Mouse (Mus musculus) kidney, embryonic 16.5 days (tissue): Measurements from ENCODE around the gene Trim45. TPM values are rescaled to one million over a fixed set of nuclear protein-coding genes. Genes with fewer than 3 reads are reported as not detected.

Experiments used
- ATAC-seq: fragments of 200-750 bp; cut with Nextera tagmentation; 2 replicates; pipeline ENCODE4 v1.8.0; 2017; ENCODE audit warnings: moderate TSS enrichment; ENCODE audit not compliant: low FRiP score, low TSS enrichment
- H3K27ac ChIP-seq: fragments of 300-500 bp; sonication (generic); 2 replicates; pipeline ENCODE4 v1.5.1; 2014; ENCODE audit warnings: low read length
- H3K27me3 ChIP-seq: fragments of 300-500 bp; sonication (generic); 2 replicates; pipeline ENCODE4 v1.6.1; 2014; ENCODE audit warnings: low read length, control low read depth, mixed read lengths; ENCODE audit not compliant: insufficient read depth
- H3K36me3 ChIP-seq: fragments of 300-500 bp; sonication (generic); 2 replicates; pipeline ENCODE4 v1.6.1; 2014; ENCODE audit warnings: low read length, control low read depth, mixed read lengths; ENCODE audit not compliant: insufficient read depth
- H3K4me1 ChIP-seq: fragments of 300-500 bp; sonication (generic); 2 replicates; pipeline ENCODE4 v1.6.1; 2014; ENCODE audit warnings: low read length, control low read depth, mixed read lengths; ENCODE audit not compliant: insufficient read depth
- H3K4me2 ChIP-seq: fragments of 300-500 bp; sonication (generic); replicated peaks from 2 replicates; pipeline ENCODE4 v1.6.1; 2014; ENCODE audit warnings: low read depth, low read length
- H3K4me3 ChIP-seq: fragments of 300-500 bp; sonication (generic); 2 replicates; pipeline ENCODE4 v1.5.1; 2014; ENCODE audit warnings: mild to moderate bottlenecking, low read length
- H3K9ac ChIP-seq: fragments of 300-500 bp; sonication (generic); replicated peaks from 2 replicates; pipeline ENCODE4 v1.6.1; 2014; ENCODE audit warnings: low read length
- H3K9me3 ChIP-seq: fragments of 300-500 bp; sonication (generic); 2 replicates; pipeline ENCODE4 v1.6.1; 2016; ENCODE audit warnings: low read length, control low read depth
- WGBS: fragments of 180-500 bp; shearing (Covaris S2); extraction: QIAGEN DNeasy Blood & Tissue Kit; methylation state at CpG from one replicate; pipeline ENCODE4 v1.1.7; 2014; 5-methylcytosine and 5-hydroxymethylcytosine counted together
- polyA plus RNA-seq: library from polyadenylated mRNA; unstranded; fragments of >200 nt; fragmentation: Nextera tagmentation; extraction: Ambion mirVana; gene quantifications from 2 replicates; pipeline ENCODE4 v1.2.1, GENCODE M21; 2015

Gene Trim45
- polyA plus RNA-seq, 1 experiment from 2014 or later = 7.7 TPM

- no peak overlapping the region for H3K4me2 ChIP-seq
- ATAC-seq = no peak
- H3K27ac ChIP-seq = no peak overlapping the region
- 69% methylated on average over 16 of the region's 16 CpGs for WGBS
- H3K36me3 ChIP-seq = peaks cover 18% of the 10 kb centered on the region
- no peak overlapping the region for H3K9ac ChIP-seq
- H3K4me1 ChIP-seq = peaks cover 23% of the 10 kb centered on the region
- no peaks in the 10 kb centered on the region for H3K27me3 ChIP-seq
- H3K9me3 ChIP-seq = no peaks in the 10 kb centered on the region
- H3K4me3 ChIP-seq = no peak overlapping the region
Observed at GRCm38 (mm10) chr3:100925176-100925575, 3.2 kb downstream of the Trim45 start.

GRCm38 (mm10) chr3:100931332-100932076 lies 9.5 kb downstream of the Trim45 start:
- no peaks in the 10 kb centered on the region for H3K9me3 ChIP-seq
- H3K27me3 ChIP-seq = no peaks in the 10 kb centered on the region
- 93% methylated on average over 23 of the region's 23 CpGs for WGBS
- H3K4me1 ChIP-seq = no peaks in the 10 kb centered on the region
- H3K4me3 ChIP-seq = no peak overlapping the region
- no peak overlapping the region for H3K9ac ChIP-seq
- ATAC-seq = no peak
- no peak overlapping the region for H3K27ac ChIP-seq
- peaks cover 31% of the 10 kb centered on the region for H3K36me3 ChIP-seq
- no peak overlapping the region for H3K4me2 ChIP-seq

GRCm38 (mm10) chr3:100932077-100932944 lies 10.3 kb downstream of the Trim45 start:
- ATAC-seq = 0 out of 2 replicates have a peak, but pooled peaks have one; percentile 20
- H3K4me2 ChIP-seq = no peak overlapping the region
- no peaks in the 10 kb centered on the region for H3K4me1 ChIP-seq
- WGBS = 77% methylated on average over 11 of the region's 11 CpGs
- no peak overlapping the region for H3K9ac ChIP-seq
- H3K27ac ChIP-seq = no peak overlapping the region
- peaks cover 33% of the 10 kb centered on the region for H3K36me3 ChIP-seq
- no peaks in the 10 kb centered on the region for H3K27me3 ChIP-seq
- H3K4me3 ChIP-seq = no peak overlapping the region
- H3K9me3 ChIP-seq = no peaks in the 10 kb centered on the region

GRCm38 (mm10) chr3:100935521-100935920 lies 13.5 kb downstream of the Trim45 start:
- Histone ChIP-seq H3K4me2 (no peak overlapping the region), H3K27ac (no peak overlapping the region), H3K4me3 (no peak overlapping the region), H3K4me1 (no peaks in the 10 kb centered on the region), H3K9me3 (no peaks in the 10 kb centered on the region), H3K27me3 (no peaks in the 10 kb centered on the region), H3K36me3 (peaks cover 30% of the 10 kb centered on the region), H3K9ac (no peak overlapping the region)
- WGBS = 64% methylated on average over 6 of the region's 6 CpGs
- ATAC-seq = no peak

GRCm38 (mm10) chr3:100936201-100936600 lies 14.2 kb downstream of the Trim45 start:
- Histone ChIP-seq H3K4me3 (no peak overlapping the region), H3K9me3 (no peaks in the 10 kb centered on the region), H3K9ac (no peak overlapping the region), H3K27ac (no peak overlapping the region), H3K36me3 (peaks cover 35% of the 10 kb centered on the region), H3K4me2 (no peak overlapping the region), H3K27me3 (no peaks in the 10 kb centered on the region), H3K4me1 (no peaks in the 10 kb centered on the region)
- no peak for ATAC-seq
- WGBS = 93% methylated on average over 6 of the region's 6 CpGs

GRCm38 (mm10) chr3:100938211-100938610 lies 16.2 kb downstream of the Trim45 start:
- 92% methylated on average over 4 of the region's 4 CpGs for WGBS
- no peak overlapping the region for H3K4me2 ChIP-seq
- no peak overlapping the region for H3K4me3 ChIP-seq
- H3K36me3 ChIP-seq = peaks cover 35% of the 10 kb centered on the region
- H3K9ac ChIP-seq = no peak overlapping the region
- no peaks in the 10 kb centered on the region for H3K27me3 ChIP-seq
- no peak for ATAC-seq
- no peaks in the 10 kb centered on the region for H3K4me1 ChIP-seq
- H3K9me3 ChIP-seq = no peaks in the 10 kb centered on the region
- H3K27ac ChIP-seq = no peak overlapping the region

GRCm38 (mm10) chr3:100940496-100941037 lies 18.6 kb downstream of the Trim45 start:
- Histone ChIP-seq H3K4me3 (no peak overlapping the region), H3K27ac (no peak overlapping the region), H3K4me2 (no peak overlapping the region), H3K36me3 (peaks cover 52% of the 10 kb centered on the region), H3K4me1 (no peaks in the 10 kb centered on the region), H3K27me3 (no peaks in the 10 kb centered on the region), H3K9me3 (no peaks in the 10 kb centered on the region), H3K9ac (no peak overlapping the region)
- WGBS = 91% methylated on average over 4 of the region's 4 CpGs
- ATAC-seq = peak; percentile 66

GRCm38 (mm10) chr3:100947286-100947685 lies 25.3 kb downstream of the Trim45 start:
- no peak overlapping the region for H3K4me3 ChIP-seq
- H3K4me1 ChIP-seq = no peaks in the 10 kb centered on the region
- no peaks in the 10 kb centered on the region for H3K27me3 ChIP-seq
- H3K9ac ChIP-seq = no peak overlapping the region
- H3K4me2 ChIP-seq = no peak overlapping the region
- peaks cover 68% of the 10 kb centered on the region for H3K36me3 ChIP-seq
- H3K9me3 ChIP-seq = no peaks in the 10 kb centered on the region
- no peak overlapping the region for H3K27ac ChIP-seq
- 95% methylated on average over 8 of the region's 8 CpGs for WGBS
- no peak for ATAC-seq

GRCm38 (mm10) chr3:100951531-100951930 lies 29.5 kb downstream of the Trim45 start:
- no peaks in the 10 kb centered on the region for H3K9me3 ChIP-seq
- WGBS = 95% methylated on average over 4 of the region's 4 CpGs
- ATAC-seq = no peak
- H3K4me2 ChIP-seq = no peak overlapping the region
- no peaks in the 10 kb centered on the region for H3K4me1 ChIP-seq
- no peak overlapping the region for H3K4me3 ChIP-seq
- no peak overlapping the region for H3K27ac ChIP-seq
- H3K36me3 ChIP-seq = peaks cover 62% of the 10 kb centered on the region
- no peaks in the 10 kb centered on the region for H3K27me3 ChIP-seq
- no peak overlapping the region for H3K9ac ChIP-seq

GRCm38 (mm10) chr3:100954616-100955015 lies 32.6 kb downstream of the Trim45 start:
- Histone ChIP-seq H3K36me3 (peaks cover 65% of the 10 kb centered on the region), H3K27ac (no peak overlapping the region), H3K27me3 (no peaks in the 10 kb centered on the region), H3K9ac (no peak overlapping the region), H3K4me1 (no peaks in the 10 kb centered on the region), H3K4me3 (no peak overlapping the region), H3K4me2 (no peak overlapping the region), H3K9me3 (no peaks in the 10 kb centered on the region)
- ATAC-seq = no peak
